Mouse (Mus musculus): ENCODE data around the gene Pde6c.

DNA sequence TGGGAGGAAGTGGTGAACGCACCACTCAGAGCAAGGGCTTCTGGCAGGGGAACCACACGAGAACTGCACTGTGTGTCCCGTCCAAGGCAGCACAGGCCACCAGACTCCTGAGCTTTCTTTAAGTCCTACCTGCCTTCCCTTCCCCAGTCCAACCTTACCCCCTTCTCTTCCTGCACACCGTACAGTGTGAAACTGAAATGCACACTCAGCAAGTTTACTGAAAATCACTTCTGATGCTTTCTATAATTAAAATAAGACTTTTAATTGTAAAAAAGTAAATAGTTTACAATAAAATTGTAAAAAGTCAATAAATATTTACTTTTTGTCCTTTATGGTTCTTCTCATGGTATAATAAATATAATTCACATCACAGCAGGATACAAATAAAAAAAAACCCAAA lies 62.7 kb downstream of the Pde6c start:
- no peak for TF ChIP-seq TAL1 (IDR thresholded peaks at IDR 0.05; ENCODE audit: low read length)
- TF ChIP-seq GATA1 (IDR thresholded peaks at IDR 0.05; ENCODE audit: low read length): no peak
